Mouse (Mus musculus) midbrain, postnatal 0 days (tissue): Measurements from ENCODE around the gene Apoa4. TPM values are rescaled to one million over a fixed set of nuclear protein-coding genes. Genes with fewer than 3 reads are reported as not detected.

ENCODE experiments used
- ATAC-seq: fragments of 200-750 bp; cut with Nextera tagmentation; 2 replicates; pipeline ENCODE4 v1.8.0; 2017; ENCODE audit warnings: moderate number of reproducible peaks, mild to moderate bottlenecking, moderate TSS enrichment, moderate library complexity; ENCODE audit not compliant: low FRiP score
- DNase-seq: peaks from one replicate; pipeline ENCODE4 v3.0.0-alpha.2; 2015; ENCODE audit warnings: low spot score
- H3K27ac ChIP-seq: fragments of 300-500 bp; sonication (generic); 2 replicates; pipeline ENCODE4 v1.5.1; 2014; ENCODE audit warnings: low read depth, mild to moderate bottlenecking, low read length, mixed read lengths
- H3K27me3 ChIP-seq: fragments of 300-500 bp; sonication (generic); 2 replicates; pipeline ENCODE4 v1.6.1; 2014; ENCODE audit warnings: low read length, control low read depth, mixed read lengths; ENCODE audit not compliant: insufficient read depth
- H3K36me3 ChIP-seq: fragments of 300-500 bp; sonication (generic); 2 replicates; pipeline ENCODE4 v1.6.1; 2014; ENCODE audit warnings: low read length, control low read depth, mixed read lengths; ENCODE audit not compliant: insufficient read depth
- H3K4me1 ChIP-seq: fragments of 300-500 bp; sonication (generic); 2 replicates; pipeline ENCODE4 v1.6.1; 2014; ENCODE audit warnings: mild to moderate bottlenecking, control low read depth, antibody characterized with exemption, low read length, mixed read lengths; ENCODE audit not compliant: insufficient read depth
- H3K4me2 ChIP-seq: fragments of 300-500 bp; sonication (generic); 2 replicates; pipeline ENCODE4 v1.6.1; 2014; ENCODE audit warnings: low read depth, mild to moderate bottlenecking, low read length, mixed read lengths; ENCODE audit not compliant: poor library complexity, severe bottlenecking
- H3K4me3 ChIP-seq: fragments of 300-500 bp; sonication (generic); 2 replicates; pipeline ENCODE4 v1.5.1; 2014; ENCODE audit warnings: low read depth, mild to moderate bottlenecking, low read length, moderate library complexity
- H3K9ac ChIP-seq: fragments of 300-500 bp; sonication (generic); replicated peaks from 2 replicates; pipeline ENCODE4 v1.6.1; 2014; ENCODE audit warnings: mild to moderate bottlenecking, low read length, moderate library complexity, mixed read lengths; ENCODE audit not compliant: poor library complexity, severe bottlenecking
- H3K9me3 ChIP-seq: fragments of 300-500 bp; sonication (generic); 2 replicates; pipeline ENCODE4 v1.6.1; 2016; ENCODE audit warnings: low read length, control low read depth
- CTCF ChIP-seq: IDR thresholded peaks from 2 replicates; pipeline ENCODE4 v1.5.1; 2016; ENCODE audit warnings: antibody characterized with exemption, mild to moderate bottlenecking
- WGBS: fragments of 180-500 bp; shearing (Covaris S2); extraction: QIAGEN DNeasy Blood & Tissue Kit; methylation state at CpG from one replicate; pipeline ENCODE4 v1.1.7; 2014; 5-methylcytosine and 5-hydroxymethylcytosine counted together
- polyA plus RNA-seq: library from polyadenylated mRNA; unstranded; fragments of >200 nt; fragmentation: Nextera tagmentation; extraction: Ambion mirVana; gene quantifications from 2 replicates; pipeline ENCODE4 v1.2.1, GENCODE M21; 2015
- total RNA-seq: library from RNA; depleted of rRNA; stranded (reverse); fragments of >200 nt; gene quantifications from 2 replicates; pipeline ENCODE4 v1.2.3, GENCODE M21; 2014

The Apoa4 gene
- total and polyA plus RNA-seq, 2 experiments from 2014 or later, result not detected

GRCm38 (mm10) chr9:46198461-46198860 lies 42.0 kb upstream of the Apoa4 start:
- Histone ChIP-seq H3K27me3 (no peaks in the 10 kb centered on the region), H3K4me1 (no peaks in the 10 kb centered on the region), H3K4me2 (no peak overlapping the region), H3K9ac (no peak overlapping the region), H3K4me3 (no peak overlapping the region), H3K9me3 (no peaks in the 10 kb centered on the region), H3K36me3 (peaks cover 50% of the 10 kb centered on the region), H3K27ac (no peak overlapping the region)
- 88% methylated on average over 9 of the region's 9 CpGs for WGBS
- no peak for TF ChIP-seq CTCF
- DNase-seq (peak; percentile 12), ATAC-seq (no peak)

- ATAC-seq, result no peak
Observed at GRCm38 (mm10) chr9:46198936-46199335, 41.6 kb upstream of the Apoa4 start.

DNA sequence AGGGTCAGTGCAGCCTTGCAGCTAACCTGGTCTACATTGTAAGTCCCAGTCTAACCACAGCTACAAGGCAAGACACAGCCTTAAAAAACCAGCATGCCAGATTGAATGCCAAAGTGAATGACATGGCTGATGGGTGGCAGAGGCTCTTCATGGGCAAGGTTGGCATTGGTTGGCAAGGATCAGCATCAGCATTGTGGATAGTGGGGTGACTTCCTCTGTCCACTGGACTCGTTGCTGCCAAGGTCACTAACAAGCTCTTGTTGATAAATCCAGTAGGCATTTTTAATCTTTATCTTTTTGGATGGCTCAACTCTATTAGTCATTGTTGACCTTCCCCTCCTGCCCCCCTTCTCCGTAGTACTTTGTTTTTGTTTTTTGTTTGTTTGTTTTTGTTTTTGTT lies 40.9 kb upstream of the Apoa4 start:
- no peaks in the 10 kb centered on the region for H3K27me3 ChIP-seq
- peaks cover 56% of the 10 kb centered on the region for H3K36me3 ChIP-seq
- no peak overlapping the region for H3K27ac ChIP-seq
- 98% methylated on average over 2 of the region's 2 CpGs for WGBS
- H3K4me3 ChIP-seq, result no peak overlapping the region
- no peak for TF ChIP-seq CTCF
- no peaks in the 10 kb centered on the region for H3K4me1 ChIP-seq
- DNase-seq, result no peak
- no peak overlapping the region for H3K4me2 ChIP-seq
- no peak for ATAC-seq
- no peaks in the 10 kb centered on the region for H3K9me3 ChIP-seq
- no peak overlapping the region for H3K9ac ChIP-seq

More at GRCm38 (mm10) chr9:46198936-46199335, 41.6 kb upstream of the Apoa4 start:
- 77% methylated on average over 7 of the region's 7 CpGs for WGBS
- no peak overlapping the region for H3K27ac ChIP-seq
- H3K4me1 ChIP-seq, result no peaks in the 10 kb centered on the region
- H3K27me3 ChIP-seq, result no peaks in the 10 kb centered on the region
- H3K9me3 ChIP-seq, result no peaks in the 10 kb centered on the region
- H3K9ac ChIP-seq, result no peak overlapping the region
- H3K36me3 ChIP-seq, result peaks cover 50% of the 10 kb centered on the region
- no peak for TF ChIP-seq CTCF
- DNase-seq, result no peak
- no peak overlapping the region for H3K4me2 ChIP-seq
- no peak overlapping the region for H3K4me3 ChIP-seq

DNA sequence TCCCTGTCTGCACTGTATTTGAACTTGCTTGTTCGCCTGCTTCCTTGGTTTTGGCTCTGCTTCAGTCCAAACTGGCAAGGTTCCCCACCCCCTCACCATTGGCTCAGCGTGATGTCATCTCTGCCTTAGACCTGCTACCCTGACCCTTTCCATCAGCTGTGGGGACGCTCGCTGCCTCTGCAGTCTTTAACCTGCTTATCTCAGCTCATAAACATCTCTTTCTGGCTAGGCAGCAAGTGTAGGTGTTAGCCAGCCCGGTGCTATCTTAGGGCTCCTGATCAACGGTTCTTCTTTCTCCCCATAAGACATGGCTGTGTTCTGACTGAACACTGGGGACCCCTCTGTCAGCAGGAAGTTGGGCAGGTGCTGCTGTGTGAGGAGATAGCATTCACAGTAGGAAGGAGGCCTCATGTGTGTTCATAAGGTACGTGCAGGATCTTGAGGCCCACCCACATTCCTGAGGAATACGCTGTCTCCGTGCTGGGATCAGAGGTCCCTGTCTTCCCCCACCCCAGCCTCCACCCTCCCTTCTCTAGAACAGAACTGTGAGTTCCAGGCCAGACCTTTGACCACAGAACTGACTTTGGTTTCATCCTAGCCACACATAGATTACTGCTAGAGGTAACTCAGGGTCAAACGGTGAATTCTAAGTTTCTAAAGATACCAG lies 33.5 kb upstream of the Apoa4 start:
- Histone ChIP-seq H3K9me3 (no peaks in the 10 kb centered on the region), H3K36me3 (peaks cover 57% of the 10 kb centered on the region), H3K27ac (no peak overlapping the region), H3K4me1 (no peaks in the 10 kb centered on the region), H3K4me3 (no peak overlapping the region), H3K9ac (no peak overlapping the region), H3K27me3 (no peaks in the 10 kb centered on the region), H3K4me2 (no peak overlapping the region)
- WGBS, result 89% methylated on average over 10 of the region's 10 CpGs
- TF ChIP-seq CTCF, result no peak
- ATAC-seq, result no peak
- no peak for DNase-seq

GRCm38 (mm10) chr9:46207501-46207869 lies 33.0 kb upstream of the Apoa4 start:
- H3K36me3 ChIP-seq, result peaks cover 62% of the 10 kb centered on the region
- ATAC-seq, result no peak
- no peaks in the 10 kb centered on the region for H3K4me1 ChIP-seq

DNA sequence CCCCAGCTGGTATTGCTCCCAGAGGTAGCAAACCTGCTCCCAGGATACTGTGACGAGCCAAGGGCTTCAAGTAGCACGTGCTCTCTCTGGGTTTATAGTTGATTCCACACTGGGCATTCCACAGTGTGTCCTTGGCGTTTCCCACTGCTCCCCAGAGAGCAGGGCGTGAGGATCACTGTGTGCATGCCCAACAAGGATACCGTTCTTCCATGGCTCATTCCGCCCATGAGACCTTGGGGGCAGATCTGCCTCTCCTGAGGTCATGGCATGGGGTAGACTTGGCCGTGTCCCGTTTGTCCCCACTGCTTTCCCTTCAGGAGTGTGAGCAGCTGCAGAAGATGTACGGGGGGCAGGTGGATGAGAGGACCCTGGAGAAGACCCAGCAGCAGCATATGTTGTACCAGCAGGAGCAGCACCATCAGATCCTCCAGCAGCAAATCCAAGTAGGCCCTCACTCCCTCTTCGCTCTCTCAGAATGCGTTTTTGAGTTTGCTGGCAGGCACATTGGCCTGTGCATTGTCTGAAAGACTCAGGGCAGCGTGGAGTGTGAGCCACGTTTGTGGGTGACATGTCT lies 32.0 kb upstream of the Apoa4 start:
- no peaks in the 10 kb centered on the region for H3K4me1 ChIP-seq
- no peak for ATAC-seq
- no peak overlapping the region for H3K4me2 ChIP-seq
- no peaks in the 10 kb centered on the region for H3K27me3 ChIP-seq
- WGBS, result 86% methylated on average over 13 of the region's 13 CpGs
- H3K27ac ChIP-seq, result no peak overlapping the region
- H3K9ac ChIP-seq, result no peak overlapping the region
- no peak for TF ChIP-seq CTCF
- no peak overlapping the region for H3K4me3 ChIP-seq
- no peaks in the 10 kb centered on the region for H3K9me3 ChIP-seq
- H3K36me3 ChIP-seq, result peaks cover 69% of the 10 kb centered on the region
- DNase-seq, result no peak

More at GRCm38 (mm10) chr9:46207501-46207869, 33.0 kb upstream of the Apoa4 start:
- TF ChIP-seq CTCF, result no peak
- Histone ChIP-seq H3K9me3 (no peaks in the 10 kb centered on the region), H3K4me3 (no peak overlapping the region), H3K27me3 (no peaks in the 10 kb centered on the region), H3K27ac (no peak overlapping the region), H3K4me2 (no peak overlapping the region), H3K9ac (no peak overlapping the region)
- 91% methylated on average over 6 of the region's 6 CpGs for WGBS
- no peak for DNase-seq
